Mouse (Mus musculus): ENCODE measurements around the gene Plcg1. TPM values are rescaled to one million over a fixed set of nuclear protein-coding genes. Genes with fewer than 3 reads are reported as not detected.

Gene Plcg1
- polyA plus RNA-seq, 2 experiments: 3.9 to 5.4 TPM

DNA sequence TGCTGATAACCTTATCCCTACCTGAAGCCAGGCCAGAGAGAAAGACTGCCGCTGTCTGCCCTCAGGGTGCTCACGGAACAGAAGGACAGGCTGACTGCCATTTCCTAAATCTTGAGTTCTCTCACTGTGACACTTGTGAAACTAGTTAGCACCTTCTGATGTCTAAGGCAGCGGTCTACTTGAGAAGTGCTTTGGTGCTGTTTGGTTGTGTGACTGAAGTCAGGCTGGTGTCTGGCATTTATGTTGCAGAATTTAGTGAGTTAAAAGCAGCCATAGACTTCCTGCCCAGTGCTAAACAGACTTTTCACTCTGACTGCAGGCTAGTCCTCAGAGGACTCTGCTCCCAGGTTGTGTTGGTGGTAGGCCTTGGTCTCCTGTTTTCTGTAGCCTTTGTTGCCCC, 3.2 kb downstream of the Plcg1 start:
- Histone ChIP-seq H3K4me3 (ENCODE audit: insufficient read depth in 1 of 2, low read depth in 2 of 2, low read length in 2 of 2) (no peak overlapping the region), H3K36me3 (replicated peaks; ENCODE audit: control insufficient read depth, insufficient read depth, low read depth) (no peaks in the 10 kb centered on the region), H3K27me3 (ENCODE audit: control insufficient read depth, insufficient read depth, low read length) (peaks cover 20% of the 10 kb centered on the region), H3K9ac (replicated peaks) (no peak overlapping the region), H3K27ac (no peak overlapping the region), H3K9me3 (ENCODE audit: control insufficient read depth, low read length) (no peaks in the 10 kb centered on the region), H3K4me2 (ENCODE audit: low read depth) (no peak overlapping the region), H3K4me1 (replicated peaks; ENCODE audit: control insufficient read depth in 2 of 2, insufficient read depth in 2 of 2, low read length in 1 of 2) (peaks cover 2 to 12% of the 10 kb centered on the region in 2 experiments; a peak in 3 of 4 replicates)
- ATAC-seq (ENCODE audit: insufficient read depth) (no peak), DNase-seq (ENCODE audit: low read depth in 3 of 3, low spot score in 3 of 3) (no peak)
- no peak for TF ChIP-seq CTCF (IDR thresholded peaks at IDR 0.05; ENCODE audit: low read depth)
- TF ChIP-seq EP300 (IDR thresholded peaks at IDR 0.05; ENCODE audit: low read depth): no peak
- WGBS (ENCODE audit: insufficient replicate concordance): 72% methylated on average over 3 of the region's 3 CpGs

DNA sequence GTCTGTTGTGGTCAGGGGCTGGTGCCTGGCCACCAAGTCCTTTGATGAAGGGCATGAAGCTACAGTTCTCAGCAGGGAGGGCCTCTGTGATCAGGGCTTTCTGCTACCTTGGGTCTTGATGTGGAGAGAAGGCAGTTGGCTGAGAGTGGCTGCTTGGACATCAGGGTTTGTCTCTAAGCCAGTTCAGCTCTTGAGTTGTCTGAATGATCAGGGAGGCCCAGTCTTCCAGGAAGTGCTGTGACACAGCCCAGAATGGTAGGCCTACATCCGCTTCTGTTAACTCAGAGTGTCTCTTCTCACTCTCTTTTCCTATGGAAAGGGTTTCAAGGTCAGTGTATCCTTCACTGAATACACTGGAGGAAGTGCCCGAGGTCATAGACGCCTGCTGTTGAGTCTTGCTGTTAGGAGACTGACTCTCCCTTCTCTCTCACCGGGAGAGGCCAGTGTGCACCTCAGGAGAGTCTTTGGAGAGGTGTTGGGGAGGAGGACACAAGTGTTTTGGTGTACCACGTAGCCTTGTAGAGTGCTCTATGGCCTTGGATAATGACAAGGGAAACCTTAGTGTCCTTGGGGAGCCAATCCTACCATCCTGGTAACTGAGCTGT, 4.7 kb downstream of the Plcg1 start:
- H3K27me3 ChIP-seq (ENCODE audit: control insufficient read depth, insufficient read depth, low read length): peaks cover 13% of the 10 kb centered on the region

DNA sequence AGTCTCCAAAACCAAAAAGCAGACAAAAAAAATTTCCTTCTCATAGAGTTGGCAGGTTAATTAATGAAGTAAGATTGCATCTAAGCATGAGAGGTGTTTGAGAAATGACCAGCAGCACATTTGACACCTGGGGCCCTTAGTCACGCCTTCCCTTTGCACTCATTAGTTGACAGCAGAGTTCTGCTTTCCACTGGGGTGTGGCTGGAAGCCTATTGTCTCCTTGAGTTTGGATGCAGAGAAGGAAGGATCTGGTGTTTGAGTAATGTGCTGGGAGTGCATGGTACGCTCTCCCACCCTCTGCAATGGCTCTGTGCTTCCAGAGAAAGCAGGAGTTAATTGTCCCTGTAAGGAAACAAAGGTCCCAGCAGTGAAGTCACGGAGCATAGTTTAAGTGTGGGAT, 5.4 kb downstream of the Plcg1 start:
- no peak overlapping the region for H3K9ac ChIP-seq (replicated peaks)
- H3K4me1 ChIP-seq (replicated peaks; ENCODE audit: control insufficient read depth in 2 of 2, insufficient read depth in 2 of 2, low read length in 1 of 2): peaks cover 2 to 11% of the 10 kb centered on the region in 2 experiments; a peak in 3 of 4 replicates
- no peak overlapping the region for H3K27ac ChIP-seq
- H3K9me3 ChIP-seq (ENCODE audit: control insufficient read depth, low read length): no peaks in the 10 kb centered on the region
- ATAC-seq (ENCODE audit: insufficient read depth): no peak
- WGBS (ENCODE audit: insufficient replicate concordance): 67% methylated on average over 3 of the region's 3 CpGs
- no peaks in the 10 kb centered on the region for H3K36me3 ChIP-seq (replicated peaks; ENCODE audit: control insufficient read depth, insufficient read depth, low read depth)
- TF ChIP-seq EP300 (IDR thresholded peaks at IDR 0.05; ENCODE audit: low read depth) (no peak), CTCF (IDR thresholded peaks at IDR 0.05; ENCODE audit: low read depth) (no peak)
- H3K4me3 ChIP-seq (ENCODE audit: insufficient read depth in 1 of 2, low read depth in 2 of 2, low read length in 2 of 2): no peak overlapping the region
- no peak overlapping the region for H3K4me2 ChIP-seq (ENCODE audit: low read depth)
- H3K27me3 ChIP-seq (ENCODE audit: control insufficient read depth, insufficient read depth, low read length): peaks cover 12% of the 10 kb centered on the region
- DNase-seq (ENCODE audit: low read depth in 3 of 3, low spot score in 3 of 3): no peak

More for the DNA sequence above, 4.7 kb downstream of the Plcg1 start:
- WGBS (ENCODE audit: insufficient replicate concordance): 53% methylated on average over 5 of the region's 5 CpGs
- DNase-seq (ENCODE audit: low read depth in 3 of 3, low spot score in 3 of 3): no peak
- TF ChIP-seq EP300 (IDR thresholded peaks at IDR 0.05; ENCODE audit: low read depth) (no peak), CTCF (IDR thresholded peaks at IDR 0.05; ENCODE audit: low read depth) (no peak)
- Histone ChIP-seq H3K27ac (no peak overlapping the region), H3K9ac (replicated peaks) (no peak overlapping the region), H3K4me1 (replicated peaks; ENCODE audit: control insufficient read depth in 2 of 2, insufficient read depth in 2 of 2, low read length in 1 of 2) (peaks cover 2 to 11% of the 10 kb centered on the region in 2 experiments; a peak in 3 of 4 replicates), H3K4me2 (ENCODE audit: low read depth) (no peak overlapping the region), H3K36me3 (replicated peaks; ENCODE audit: control insufficient read depth, insufficient read depth, low read depth) (no peaks in the 10 kb centered on the region), H3K9me3 (ENCODE audit: control insufficient read depth, low read length) (no peaks in the 10 kb centered on the region), H3K4me3 (ENCODE audit: insufficient read depth in 1 of 2, low read depth in 2 of 2, low read length in 2 of 2) (no peak overlapping the region)
- ATAC-seq (ENCODE audit: insufficient read depth): no peak

DNA sequence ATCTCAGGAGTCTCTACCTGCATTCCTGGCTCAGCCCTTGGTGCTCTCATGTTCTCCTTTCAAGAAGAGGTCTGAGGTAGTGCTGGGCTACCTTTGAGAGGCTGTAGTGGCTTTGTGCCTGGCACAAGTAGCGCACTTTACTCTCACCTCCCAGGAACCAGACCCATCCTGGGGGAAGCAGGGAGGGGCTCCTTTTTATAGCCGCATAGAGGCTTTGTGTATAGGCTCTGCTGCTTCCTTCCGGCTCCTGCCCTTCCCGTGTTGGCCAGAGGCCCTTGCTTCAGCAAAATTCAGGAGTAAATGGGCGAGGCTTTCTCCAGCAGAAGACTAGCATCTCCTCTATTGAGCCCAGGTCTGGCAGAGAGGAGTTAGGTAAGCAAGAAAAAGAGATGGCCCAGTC, 7.3 kb downstream of the Plcg1 start:
- Histone ChIP-seq H3K9ac (replicated peaks) (no peak overlapping the region), H3K27me3 (ENCODE audit: control insufficient read depth, insufficient read depth, low read length) (no peaks in the 10 kb centered on the region), H3K36me3 (replicated peaks; ENCODE audit: control insufficient read depth, insufficient read depth, low read depth) (no peaks in the 10 kb centered on the region), H3K27ac (no peak overlapping the region), H3K4me1 (replicated peaks; ENCODE audit: control insufficient read depth in 2 of 2, insufficient read depth in 2 of 2, low read length in 1 of 2) (peaks cover 0 to 11% of the 10 kb centered on the region in 2 experiments; a peak in 2 of 4 replicates), H3K4me3 (ENCODE audit: insufficient read depth in 1 of 2, low read depth in 2 of 2, low read length in 2 of 2) (no peak overlapping the region), H3K9me3 (ENCODE audit: control insufficient read depth, low read length) (no peaks in the 10 kb centered on the region), H3K4me2 (ENCODE audit: low read depth) (no peak overlapping the region)
- TF ChIP-seq CTCF (IDR thresholded peaks at IDR 0.05; ENCODE audit: low read depth) (no peak), EP300 (IDR thresholded peaks at IDR 0.05; ENCODE audit: low read depth) (no peak)
- no peak for ATAC-seq (ENCODE audit: insufficient read depth)
- WGBS (ENCODE audit: insufficient replicate concordance): 59% methylated on average over 5 of the region's 5 CpGs
- no peak for DNase-seq (ENCODE audit: low read depth in 3 of 3, low spot score in 3 of 3)

DNA sequence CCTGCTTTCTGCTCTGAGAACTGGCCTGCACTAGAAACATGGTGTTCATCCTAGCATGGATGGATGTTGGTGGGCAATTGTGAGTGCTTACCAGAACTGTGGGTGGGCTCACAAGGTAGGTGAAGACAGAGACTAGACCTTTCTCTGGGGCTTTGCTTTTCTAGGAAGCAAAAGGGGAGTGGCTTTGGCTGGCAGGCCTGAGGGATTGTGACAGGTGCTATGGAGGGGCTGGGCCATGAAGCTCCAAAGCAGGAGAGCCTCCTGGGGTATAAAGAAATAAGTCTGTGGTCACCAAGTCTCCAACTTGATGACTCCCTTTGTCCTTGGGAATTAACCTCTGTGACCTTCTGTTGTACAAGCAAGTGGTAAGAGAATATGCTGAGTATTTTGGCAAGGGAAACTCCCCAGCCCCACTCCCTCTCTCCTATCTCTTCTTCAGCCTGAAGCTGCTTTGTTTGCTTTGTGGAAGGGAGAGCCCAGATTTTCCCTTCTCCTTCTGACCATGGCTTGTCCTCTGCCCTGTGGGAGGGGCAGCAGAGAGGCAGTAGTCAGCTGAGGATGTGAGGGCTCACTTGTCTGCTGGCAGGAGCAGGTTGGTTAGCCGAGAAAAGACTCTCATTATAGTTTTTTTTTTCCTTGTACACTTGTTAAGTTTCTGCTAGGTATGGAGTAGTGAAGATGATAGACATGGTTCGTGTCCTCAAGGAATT, 8.7 kb downstream of the Plcg1 start:
- 34% methylated on average over 2 of the region's 2 CpGs for WGBS (ENCODE audit: insufficient replicate concordance)
- Histone ChIP-seq H3K9me3 (ENCODE audit: control insufficient read depth, low read length) (no peaks in the 10 kb centered on the region), H3K9ac (replicated peaks) (no peak overlapping the region), H3K4me2 (ENCODE audit: low read depth) (no peak overlapping the region), H3K27me3 (ENCODE audit: control insufficient read depth, insufficient read depth, low read length) (no peaks in the 10 kb centered on the region), H3K27ac (no peak overlapping the region), H3K4me3 (ENCODE audit: insufficient read depth in 1 of 2, low read depth in 2 of 2, low read length in 2 of 2) (no peak overlapping the region), H3K36me3 (replicated peaks; ENCODE audit: control insufficient read depth, insufficient read depth, low read depth) (no peaks in the 10 kb centered on the region), H3K4me1 (replicated peaks; ENCODE audit: control insufficient read depth in 2 of 2, insufficient read depth in 2 of 2, low read length in 1 of 2) (peaks cover 0 to 11% of the 10 kb centered on the region in 2 experiments; a peak in 2 of 4 replicates)
- no peak for DNase-seq (ENCODE audit: low read depth in 3 of 3, low spot score in 3 of 3)
- no peak for ATAC-seq (ENCODE audit: insufficient read depth)
- TF ChIP-seq CTCF (IDR thresholded peaks at IDR 0.05; ENCODE audit: low read depth) (no peak), EP300 (IDR thresholded peaks at IDR 0.05; ENCODE audit: low read depth) (no peak)

All from liver, embryonic 14.5 days (tissue).